Mouse (Mus musculus) left cerebral cortex, postnatal 36 days (tissue): ENCODE results near the gene B430305J03Rik. TPM values are rescaled to one million over a fixed set of nuclear protein-coding genes. Genes with fewer than 3 reads are reported as not detected.

Experiments used
- DNase-seq, 2 experiments: peaks; one replicate each; pipeline ENCODE4 v3.0.0; 2021 to 2022; ENCODE audit warnings: low spot score in 2 of 2, mixed read lengths in 1 of 2
- intact Hi-C: fragments of 180-260 bp; cut with DNase I; formaldehyde crosslinking; loops from one replicate; pipeline ENCODE4 v1.15.1; 2025
- total RNA-seq, 2 experiments: library from RNA; stranded (reverse); gene quantifications; 2 replicates each; pipeline ENCODE4 v1.2.3; 2021

Gene B430305J03Rik
- 1 to 10 TPM; 2.8 to 2.9 TPM for total RNA-seq

DNA sequence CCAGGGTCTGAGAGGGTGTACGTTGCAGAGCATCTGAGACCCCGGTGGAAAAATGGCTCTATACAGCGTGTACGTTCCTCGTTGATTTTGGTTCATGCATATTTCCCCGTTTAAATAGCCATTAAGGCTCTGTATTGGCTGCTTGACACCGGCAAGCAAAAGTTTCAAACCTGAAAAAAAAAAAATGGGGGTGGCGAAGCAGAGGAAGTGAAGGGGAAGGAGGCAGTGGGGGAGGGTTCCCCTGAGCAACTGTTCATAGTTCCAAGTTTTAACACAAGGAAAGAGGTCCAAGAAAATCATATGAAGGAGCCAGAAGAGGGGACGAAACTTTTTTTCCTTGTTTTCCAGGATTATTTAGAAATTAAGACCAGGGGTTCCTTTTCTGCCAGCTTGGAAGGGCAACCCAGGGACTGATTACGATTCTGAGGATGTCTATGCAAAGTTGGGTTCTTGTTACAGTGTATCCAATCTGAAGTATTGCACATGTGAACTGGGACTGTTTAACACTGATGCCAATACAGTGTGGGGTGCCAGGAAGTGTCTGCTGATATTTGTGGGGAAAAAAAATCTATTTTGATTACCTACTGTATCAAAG is at the start of gene B430305J03Rik:
B430305J03Rik (minus strand) TSS at position 173 of the 595 bp plus-strand sequence.
- intact Hi-C loops, result loop anchor here (2.0 to 10.0 kb wide), 4 partner anchors 116 to 826 kb away; no protein-coding TSS in a partner anchor
- no peak for DNase-seq

DNA sequence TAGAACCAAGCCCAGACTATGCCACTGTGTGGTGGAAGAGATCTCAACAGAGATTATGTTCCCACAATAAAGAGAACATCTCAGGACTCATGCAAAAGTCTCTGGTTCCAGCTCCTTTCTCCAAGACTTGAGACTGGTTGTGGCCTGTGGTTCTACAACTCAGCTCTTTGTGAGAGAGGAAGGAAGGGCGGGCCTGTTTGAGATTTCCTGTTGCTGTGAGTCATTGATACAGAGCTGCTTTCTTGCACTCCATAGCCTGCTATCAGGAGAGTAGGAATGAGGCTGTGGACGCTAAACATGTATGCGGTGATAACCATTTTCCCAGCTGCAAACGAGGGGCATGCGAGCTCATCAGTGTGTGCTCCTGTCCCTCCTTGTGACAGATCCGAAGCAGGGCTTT is 43.9 kb upstream of the B430305J03Rik start:
- no peak for DNase-seq
- intact Hi-C loops, result no loop called here

GRCm38 (mm10) chr3:61406921-61407320 is 41.2 kb upstream of the B430305J03Rik start:
- no peak for DNase-seq
- intact Hi-C loops, result no loop called here

DNA sequence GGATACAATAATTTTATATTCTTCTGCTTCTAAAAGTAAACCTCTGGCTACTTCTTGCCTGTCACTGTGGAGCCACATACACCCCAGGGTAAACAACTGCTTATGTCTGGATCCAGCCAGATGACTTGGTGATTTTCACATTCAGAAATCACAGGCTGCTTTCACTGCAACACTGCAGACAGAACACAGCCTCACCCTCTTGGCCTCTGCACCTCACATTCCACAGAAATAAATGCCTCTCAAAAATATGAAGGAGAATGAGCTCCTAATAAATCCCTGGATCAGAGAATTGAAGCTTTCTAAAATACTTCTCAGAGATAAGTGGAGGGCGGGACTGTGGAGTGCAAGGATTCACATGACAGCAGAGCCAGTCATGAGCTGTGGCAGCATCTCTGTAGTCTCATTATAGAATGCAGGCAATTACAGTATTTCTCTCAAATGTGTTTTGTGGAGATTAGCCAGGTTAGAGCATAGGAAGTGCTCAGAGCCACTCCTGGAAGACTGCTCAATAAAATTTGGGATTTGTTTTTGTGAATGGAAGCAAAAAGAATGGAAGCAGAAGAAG is 35.2 kb upstream of the B430305J03Rik start:
- intact Hi-C loops, result no loop called here
- DNase-seq, result no peak

GRCm38 (mm10) chr3:61396728-61397127 is 31.0 kb upstream of the B430305J03Rik start:
- intact Hi-C loops, result no loop called here
- DNase-seq, result no peak

DNA sequence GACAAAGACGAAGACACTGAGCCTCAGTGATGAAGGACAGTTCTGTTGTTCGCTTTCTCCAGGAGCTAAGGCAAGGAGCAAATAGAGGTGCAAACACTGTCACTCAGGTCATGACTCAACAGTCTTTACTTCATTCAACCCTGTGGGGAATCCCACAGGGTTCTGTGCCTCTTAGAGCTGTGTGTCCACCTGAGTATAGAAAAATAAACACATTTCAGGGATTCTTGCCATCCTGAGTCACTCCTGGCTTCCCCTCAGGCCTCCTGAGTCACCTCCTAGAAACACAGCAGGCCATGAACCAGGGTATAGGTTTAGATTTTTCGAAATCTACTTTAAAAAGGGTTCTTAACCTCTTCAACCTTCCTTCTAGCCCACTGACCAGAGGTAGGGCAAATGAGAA is 29.6 kb upstream of the B430305J03Rik start:
- no peak for DNase-seq
- intact Hi-C loops, result no loop called here

DNA sequence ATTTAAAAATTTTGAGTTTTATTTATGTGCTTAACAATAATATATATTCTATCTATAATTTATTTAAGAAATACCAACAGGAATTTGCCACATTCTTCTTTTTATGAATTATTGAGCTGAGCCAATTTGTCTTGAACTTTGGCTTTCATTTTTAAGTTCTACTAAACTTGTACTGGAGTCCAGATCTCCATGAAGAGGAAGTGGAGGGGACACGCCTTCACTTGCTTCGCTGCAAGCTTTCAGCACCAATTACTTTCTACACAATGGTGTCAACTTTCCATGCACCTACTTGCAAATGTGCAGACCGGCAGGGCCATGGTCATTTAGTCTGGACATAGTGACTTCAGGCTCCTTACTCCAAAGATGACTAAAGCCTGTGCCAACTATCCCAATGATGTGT is 27.8 kb upstream of the B430305J03Rik start:
- intact Hi-C loops, result no loop called here
- no peak for DNase-seq

DNA sequence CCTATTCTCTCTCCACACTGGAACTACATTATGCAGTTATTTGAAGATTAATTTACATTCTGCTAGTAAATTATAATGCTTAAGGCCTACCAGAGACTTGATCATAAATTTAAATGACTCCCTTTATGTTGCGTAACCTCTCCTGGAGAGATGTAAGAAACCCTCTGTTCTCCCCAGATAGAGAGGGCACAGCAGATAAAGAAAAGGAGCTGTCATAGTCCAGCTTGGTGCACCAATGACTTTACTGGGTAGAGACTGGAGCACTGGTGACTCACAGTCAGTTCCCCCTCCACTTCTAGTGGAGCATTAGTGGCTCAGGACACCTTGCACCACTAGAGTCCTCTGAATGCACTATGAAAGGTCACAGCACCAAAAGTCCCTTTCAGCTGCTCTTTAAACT is 27.1 kb upstream of the B430305J03Rik start:
- intact Hi-C loops, result no loop called here
- DNase-seq, result no peak

GRCm38 (mm10) chr3:61391564-61391963 is 25.8 kb upstream of the B430305J03Rik start:
- intact Hi-C loops, result no loop called here
- no peak for DNase-seq

DNA sequence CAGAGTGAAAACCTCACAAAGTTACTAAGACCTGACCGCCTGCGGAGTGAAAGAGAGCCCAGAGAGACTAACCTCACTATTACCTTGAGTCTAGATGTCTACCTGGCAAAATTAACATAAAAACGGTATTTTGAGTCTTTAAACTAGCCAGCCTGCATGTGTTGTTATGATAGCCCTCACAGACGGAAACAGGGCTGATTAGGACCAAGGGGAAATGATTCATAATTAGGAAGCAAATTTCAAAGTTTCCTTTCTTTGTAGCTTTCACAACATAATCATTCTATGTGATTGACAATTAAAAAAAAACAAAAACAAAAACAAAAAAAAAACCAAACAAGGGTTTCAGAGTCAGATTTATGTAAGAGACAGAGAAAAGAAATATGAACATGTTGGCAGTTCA is 20.6 kb upstream of the B430305J03Rik start:
- intact Hi-C loops, result no loop called here
- DNase-seq, result no peak

DNA sequence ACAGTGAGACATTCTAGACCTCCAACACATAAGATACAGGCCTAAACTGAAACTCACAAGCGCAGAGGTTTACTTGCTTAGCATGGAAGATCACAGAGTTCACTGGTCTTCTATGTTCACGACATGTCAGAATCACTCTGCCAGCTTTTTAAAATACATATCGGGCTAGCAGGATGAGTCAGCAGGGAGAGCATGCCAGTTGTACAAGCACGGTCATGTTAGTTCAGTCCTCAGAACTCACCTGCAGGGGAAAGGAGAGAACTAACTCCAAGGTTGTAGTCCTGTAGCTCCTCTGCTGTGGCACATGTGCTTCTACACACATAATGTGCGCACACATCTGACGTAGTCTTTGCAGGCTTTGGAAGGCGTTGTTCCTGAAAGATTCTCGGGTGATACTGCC is 10.2 kb upstream of the B430305J03Rik start:
- no peak for DNase-seq
- intact Hi-C loops, result no loop called here

GRCm38 (mm10) chr3:61368446-61368845 is 2.7 kb upstream of the B430305J03Rik start:
- DNase-seq, result no peak
- intact Hi-C loops, result loop anchor here (5.0 to 10.0 kb wide), 3 partner anchors 114 to 824 kb away; no protein-coding TSS in a partner anchor

GRCm38 (mm10) chr3:61364978-61365778 is 573 bp downstream of the B430305J03Rik start:
- peak; percentile 58 to 69 for DNase-seq
- intact Hi-C loops, result loop anchor here (2.0 to 10.0 kb wide), 5 partner anchors 98 to 827 kb away; no protein-coding TSS in a partner anchor

- intact Hi-C loops, result loop anchor here (2.0 to 10.0 kb wide), 3 partner anchors 97 to 806 kb away; no protein-coding TSS in a partner anchor
- no peak for DNase-seq
Measured at GRCm38 (mm10) chr3:61364661-61364977, 1.1 kb downstream of the B430305J03Rik start.

GRCm38 (mm10) chr3:61363989-61364660 is 1.6 kb downstream of the B430305J03Rik start:
- DNase-seq, result peak; percentile 95
- intact Hi-C loops, result loop anchor here (2.0 to 10.0 kb wide), 3 partner anchors 97 to 807 kb away; no protein-coding TSS in a partner anchor

DNA sequence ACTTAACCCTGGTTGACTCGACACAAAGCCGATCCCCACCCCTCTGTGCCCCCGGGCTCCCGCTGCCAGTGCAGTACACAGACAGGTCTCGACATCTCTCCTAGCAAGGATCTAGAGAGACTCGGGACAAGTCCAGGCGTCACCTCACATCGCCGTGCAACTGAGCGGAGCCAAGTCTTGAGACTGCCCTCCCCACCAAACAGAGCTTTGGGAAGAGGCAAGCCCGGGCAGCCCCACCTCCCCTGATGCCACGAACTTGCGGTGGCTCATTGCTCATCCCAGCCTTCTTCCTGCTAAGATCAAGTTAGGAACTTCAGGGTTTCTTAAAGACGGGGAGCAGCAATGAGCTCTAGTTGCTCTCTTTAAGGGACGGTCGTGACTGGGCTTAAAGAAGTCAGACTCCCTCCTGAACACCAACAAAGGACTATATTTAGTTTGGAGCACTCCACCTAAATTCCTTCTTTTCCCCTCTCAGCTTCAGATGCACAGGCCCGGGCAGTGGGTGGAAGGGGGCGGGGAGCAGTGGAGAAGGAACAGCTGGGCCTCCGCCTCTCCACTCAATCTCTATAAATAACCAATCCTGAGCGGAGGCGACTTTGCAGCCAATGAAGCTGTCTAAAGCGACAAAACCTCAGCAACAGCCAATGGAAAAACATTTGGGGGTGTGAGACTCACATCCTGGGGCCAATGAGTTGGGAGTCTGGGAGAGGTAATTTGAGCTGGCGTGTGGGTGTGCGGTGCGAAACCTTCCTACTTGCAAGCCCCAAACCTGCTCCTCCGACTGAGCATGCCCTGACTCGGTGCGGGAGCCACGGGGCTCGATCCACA is 2.4 kb downstream of the B430305J03Rik start:
- intact Hi-C loops, result loop anchor here (5.0 to 10.0 kb wide), 2 partner anchors 96 to 471 kb away; no protein-coding TSS in a partner anchor
- DNase-seq, result peak; percentile 94 to 96

DNA sequence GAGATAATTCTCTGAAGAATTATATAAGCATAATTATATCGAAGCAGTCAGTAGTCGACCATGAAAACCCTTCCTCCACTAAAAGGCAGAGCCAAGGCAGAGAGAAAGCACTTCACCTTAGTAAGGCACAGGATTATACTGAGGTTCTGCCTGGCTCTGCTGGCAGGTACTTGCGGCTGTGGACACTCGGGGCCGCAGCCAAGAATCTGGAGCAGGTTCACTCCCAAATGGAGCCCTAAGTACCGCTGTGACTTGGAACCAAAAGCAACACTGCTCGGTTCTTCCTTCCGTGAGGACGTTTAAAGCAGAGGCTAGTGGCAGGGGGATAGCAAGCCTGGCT is 3.0 kb downstream of the B430305J03Rik start:
- intact Hi-C loops, result loop anchor here (5.0 to 10.0 kb wide), 2 partner anchors 95 to 472 kb away; no protein-coding TSS in a partner anchor
- no peak for DNase-seq

DNA sequence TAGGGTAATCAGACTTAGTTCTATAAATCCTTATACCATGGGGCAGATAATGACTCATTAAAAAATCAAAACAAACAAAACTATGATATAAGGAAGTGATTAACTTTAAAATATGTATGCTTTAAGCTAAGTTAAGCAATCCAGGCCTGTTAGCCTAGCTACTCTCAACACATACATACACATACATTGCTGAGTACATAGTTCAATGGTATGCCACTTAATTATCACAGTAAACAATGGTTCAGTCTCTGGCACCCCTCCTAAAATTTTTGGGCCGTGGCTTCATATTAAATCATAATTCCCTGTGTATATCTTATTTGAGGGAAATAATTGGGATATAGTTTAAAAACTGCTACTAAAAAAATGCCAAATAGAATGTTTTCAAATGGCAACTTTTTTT is 4.4 kb downstream of the B430305J03Rik start, which contains the start of gene Rap2b:
Rap2b (plus strand) TSS at position 301 of the 400 bp plus-strand sequence.
- intact Hi-C loops, result loop anchor here (5.0 to 10.0 kb wide), 2 partner anchors 94 to 473 kb away; no protein-coding TSS in a partner anchor
- no peak for DNase-seq

GRCm38 (mm10) chr3:61358756-61359293 is 6.9 kb downstream of the B430305J03Rik start:
- intact Hi-C loops, result no loop called here
- peak; percentile 38 to 47 for DNase-seq
